Mouse (Mus musculus): ENCODE measurements around the gene Cacna1a. TPM values are rescaled to one million over a fixed set of nuclear protein-coding genes. Genes with fewer than 3 reads are reported as not detected.

Cacna1a gene
- total RNA-seq, 2 experiments from 2014 or later = 2.3 to 4.3 TPM

- peak in 1 of 2 experiments; percentile 51 for DNase-seq
Measured at GRCm38 (mm10) chr8:84638555-84639161, 250.4 kb downstream of the Cacna1a start.

- peak; percentile 92 to 96 for DNase-seq
Measured at GRCm38 (mm10) chr8:84639162-84640009, 251.1 kb downstream of the Cacna1a start.

GRCm38 (mm10) chr8:84640010-84640588 lies 251.9 kb downstream of the Cacna1a start:
- DNase-seq = no peak

GRCm38 (mm10) chr8:84640617-84641294 lies 252.5 kb downstream of the Cacna1a start:
- DNase-seq = no peak

GRCm38 (mm10) chr8:84641578-84642361 lies 253.5 kb downstream of the Cacna1a start:
- no peak for DNase-seq

GRCm38 (mm10) chr8:84643019-84643418 lies 254.8 kb downstream of the Cacna1a start:
- no peak for DNase-seq

GRCm38 (mm10) chr8:84646800-84647199 lies 258.6 kb downstream of the Cacna1a start:
- no peak for DNase-seq

GRCm38 (mm10) chr8:84647461-84647901 lies 259.2 kb downstream of the Cacna1a start:
- no peak for DNase-seq

- DNase-seq = no peak
Measured at GRCm38 (mm10) chr8:84650213-84650612, 262.0 kb downstream of the Cacna1a start.

- no peak for DNase-seq
Measured at GRCm38 (mm10) chr8:84653092-84653631, 264.9 kb downstream of the Cacna1a start.

- no peak for DNase-seq
Measured at GRCm38 (mm10) chr8:84654597-84654996, 266.4 kb downstream of the Cacna1a start.

- DNase-seq = peak in 1 of 2 experiments; percentile 52
Measured at GRCm38 (mm10) chr8:84655336-84656190, 267.3 kb downstream of the Cacna1a start.

- DNase-seq = peak in 1 of 2 experiments; percentile 45
Measured at GRCm38 (mm10) chr8:84656191-84656525, 267.9 kb downstream of the Cacna1a start.

- DNase-seq = peak; percentile 81 to 95
Measured at GRCm38 (mm10) chr8:84656641-84657126, 268.4 kb downstream of the Cacna1a start.

GRCm38 (mm10) chr8:84657203-84657602 lies 269.0 kb downstream of the Cacna1a start:
- DNase-seq = no peak

- DNase-seq = no peak
Measured at GRCm38 (mm10) chr8:84657680-84658079, 269.4 kb downstream of the Cacna1a start.

GRCm38 (mm10) chr8:84658951-84659350 lies 270.7 kb downstream of the Cacna1a start:
- DNase-seq = no peak

- peak; percentile 81 to 90 for DNase-seq
Measured at GRCm38 (mm10) chr8:84659936-84660818, 271.9 kb downstream of the Cacna1a start.

GRCm38 (mm10) chr8:84660819-84661457 lies 272.7 kb downstream of the Cacna1a start:
- peak; percentile 51 to 74 for DNase-seq

Data from heart, adult 18-20 months (tissue).